Mouse (Mus musculus) embryonic facial prominence, embryonic 10.5 days (tissue): Measurements from ENCODE around the gene Car7. TPM values are rescaled to one million over a fixed set of nuclear protein-coding genes. Genes with fewer than 3 reads are reported as not detected.

Source experiments
- polyA plus RNA-seq: library from polyadenylated mRNA; unstranded; fragments of >200 nt; fragmentation: Nextera tagmentation; extraction: Ambion mirVana; gene quantifications from 2 replicates; pipeline ENCODE4 v1.2.1, GENCODE M21; 2016

The Car7 gene
- polyA plus RNA-seq, 1 experiment from 2014 or later, result 1.00 TPM

Other genes with a start within 250 kb of the Car7 start
- gene Cmtm2a, start 241.5 kb upstream of the Car7 start, polyA plus RNA-seq, result not detected in 2 replicates
- not detected in 2 replicates for gene Gm45711, start 224.6 kb upstream of the Car7 start, polyA plus RNA-seq
- not detected in 2 replicates for gene Cmtm1, start 224.5 kb upstream of the Car7 start, polyA plus RNA-seq
- gene Gm11020, start 213.1 kb upstream of the Car7 start, polyA plus RNA-seq, result not detected in 2 replicates
- not detected in 2 replicates for gene Cmtm2b, start 212.5 kb upstream of the Car7 start, polyA plus RNA-seq
- gene Cmtm3, start 195.3 kb upstream of the Car7 start, polyA plus RNA-seq, result 93.4 and 105 TPM in 2 replicates
- 2.2 and 2.4 TPM in 2 replicates for gene Cmtm4, start 138.9 kb upstream of the Car7 start, polyA plus RNA-seq
- 69.3 and 74.4 TPM in 2 replicates for gene Dync1li2, start 91.6 kb upstream of the Car7 start, polyA plus RNA-seq
- 0.19 and 0.26 TPM in 2 replicates for gene Terb1, start 24.8 kb upstream of the Car7 start, polyA plus RNA-seq
- gene Nae1, start 52 bp upstream of the Car7 start, polyA plus RNA-seq, result 124 and 137 TPM in 2 replicates
- gene Pdp2, start 56.8 kb downstream of the Car7 start, polyA plus RNA-seq, result 15.4 and 16.0 TPM in 2 replicates
- gene Cdh16, start 89.7 kb downstream of the Car7 start, polyA plus RNA-seq, result not detected in 2 replicates
- gene Rrad, start 96.6 kb downstream of the Car7 start, polyA plus RNA-seq, result 0.92 and 1.3 TPM in 2 replicates
- gene Ciao2b, start 107.3 kb downstream of the Car7 start, polyA plus RNA-seq, result 97.6 and 98.6 TPM in 2 replicates
- not detected in 2 replicates for gene Ces2a, start 199.3 kb downstream of the Car7 start, polyA plus RNA-seq